Mouse (Mus musculus) kidney, embryonic 14.5 days (tissue): ENCODE measurements at regions not wholly inside any gene's neighbourhood (a gene's known extent, or its start where the extent isn't known, plus 50 kb on each side); places are given as distances from the start of the nearest gene placed in this dataset.

Experiments
- ATAC-seq: fragments of 200-750 bp; cut with Nextera tagmentation; 2 replicates; pipeline ENCODE4 v1.8.0; 2017; ENCODE audit warnings: moderate number of reproducible peaks, mild to moderate bottlenecking, moderate TSS enrichment, moderate library complexity; ENCODE audit not compliant: low FRiP score, low TSS enrichment
- H3K27ac ChIP-seq: fragments of 300-500 bp; sonication (generic); 2 replicates; pipeline ENCODE4 v1.5.1; 2014; ENCODE audit warnings: low read depth, mild to moderate bottlenecking, low read length, moderate library complexity, mixed read lengths
- H3K27me3 ChIP-seq: fragments of 300-500 bp; sonication (generic); 2 replicates; pipeline ENCODE4 v1.6.1; 2014; ENCODE audit warnings: mild to moderate bottlenecking, low read length; ENCODE audit not compliant: control insufficient read depth, insufficient read depth
- H3K36me3 ChIP-seq: fragments of 300-500 bp; sonication (generic); 2 replicates; pipeline ENCODE4 v1.6.1; 2014; ENCODE audit warnings: low read length, mixed read lengths; ENCODE audit not compliant: control insufficient read depth, insufficient read depth
- H3K4me1 ChIP-seq: fragments of 300-500 bp; sonication (generic); 2 replicates; pipeline ENCODE4 v1.6.1; 2014; ENCODE audit warnings: low read length, mixed read lengths; ENCODE audit not compliant: control insufficient read depth, insufficient read depth
- H3K4me2 ChIP-seq: fragments of 300-500 bp; sonication (generic); replicated peaks from 2 replicates; pipeline ENCODE4 v1.6.1; 2014; ENCODE audit warnings: low read depth, mild to moderate bottlenecking, low read length
- H3K4me3 ChIP-seq: fragments of 300-500 bp; sonication (generic); 2 replicates; pipeline ENCODE4 v1.5.1; 2014; ENCODE audit warnings: mild to moderate bottlenecking, low read length
- H3K9ac ChIP-seq: fragments of 300-500 bp; sonication (generic); 2 replicates; pipeline ENCODE4 v1.6.1; 2014; ENCODE audit warnings: low read depth, mild to moderate bottlenecking, low read length, moderate library complexity
- H3K9me3 ChIP-seq: fragments of 300-500 bp; sonication (generic); 2 replicates; pipeline ENCODE4 v1.6.1; 2016; ENCODE audit warnings: low read length; ENCODE audit not compliant: control insufficient read depth
- WGBS: fragments of 180-500 bp; shearing (Covaris S2); extraction: QIAGEN DNeasy Blood & Tissue Kit; methylation state at CpG from one replicate; pipeline ENCODE4 v1.1.7; 2014; 5-methylcytosine and 5-hydroxymethylcytosine counted together

DNA sequence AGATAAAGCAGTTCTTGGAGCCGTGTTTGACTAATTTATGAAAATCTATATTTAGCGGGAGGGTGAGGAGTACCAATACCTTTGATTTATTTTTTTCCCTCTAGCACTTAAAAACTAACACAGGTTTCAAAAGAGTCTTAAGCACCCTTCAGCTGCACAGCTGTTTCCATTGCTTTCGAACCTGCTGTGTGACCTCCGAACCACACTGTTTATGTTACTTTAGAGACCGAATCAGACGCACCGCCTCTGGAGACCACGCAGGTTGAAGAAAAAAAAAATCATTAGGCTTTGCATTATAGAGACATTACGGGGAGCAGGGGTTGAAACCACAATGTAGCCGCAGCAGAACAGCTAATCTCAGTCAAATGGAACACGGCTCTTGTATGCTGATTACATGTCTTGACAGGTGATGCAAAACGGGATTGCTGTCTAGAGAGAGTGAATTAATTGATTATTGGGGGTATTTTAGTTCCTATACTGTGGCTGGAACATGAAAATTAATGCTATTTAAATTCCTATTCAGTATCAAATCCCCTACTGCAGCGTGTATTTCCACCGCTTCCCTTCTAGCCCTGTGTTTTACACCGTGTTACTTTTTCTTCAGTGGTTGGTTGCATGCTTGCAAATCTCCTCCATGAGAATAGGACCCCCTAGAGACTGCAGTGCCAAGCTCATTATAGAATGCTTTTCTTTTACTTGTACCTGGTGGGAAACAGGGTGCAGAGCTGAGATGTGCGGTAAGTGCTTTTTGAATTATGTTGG is 169.0 kb upstream of the C9orf72 start:
- Histone ChIP-seq H3K9ac (no peak overlapping the region), H3K9me3 (no peaks in the 10 kb centered on the region), H3K27me3 (no peaks in the 10 kb centered on the region), H3K27ac (no peak overlapping the region), H3K4me1 (0 out of 2 replicates have a peak, but pooled peaks cover 2% of the 10 kb centered on the region), H3K36me3 (no peaks in the 10 kb centered on the region), H3K4me2 (no peak overlapping the region), H3K4me3 (no peak overlapping the region)
- no peak for ATAC-seq
- WGBS, result 53% methylated on average over 16 of the region's 16 CpGs

DNA sequence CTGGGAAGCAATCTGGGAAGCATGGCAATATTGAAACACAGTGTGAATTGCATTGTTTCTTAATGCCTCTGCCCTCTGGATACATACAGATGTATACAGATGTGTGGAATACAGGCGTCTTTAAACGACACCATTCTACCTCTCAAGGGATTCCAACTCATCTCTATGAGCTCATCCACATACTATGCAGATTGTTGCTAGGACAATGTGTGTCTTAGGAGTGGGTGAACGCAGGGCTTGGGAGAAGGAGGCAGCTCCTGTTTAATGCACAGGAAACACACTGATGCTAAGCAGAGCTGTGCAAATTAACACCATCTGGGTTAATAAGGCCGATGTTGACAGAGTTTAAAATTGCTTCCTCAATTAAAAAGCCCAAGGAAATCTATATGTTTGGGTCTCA is 149.8 kb upstream of the C9orf72 start:
- no peak overlapping the region for H3K9ac ChIP-seq
- 78% methylated on average over 4 of the region's 4 CpGs for WGBS
- no peaks in the 10 kb centered on the region for H3K27me3 ChIP-seq
- peaks cover 3% of the 10 kb centered on the region; the same call in 1 of the 2 replicates for H3K9me3 ChIP-seq
- H3K4me1 ChIP-seq, result no peaks in the 10 kb centered on the region
- H3K27ac ChIP-seq, result no peak overlapping the region
- no peak for ATAC-seq
- H3K4me3 ChIP-seq, result no peak overlapping the region
- no peaks in the 10 kb centered on the region for H3K36me3 ChIP-seq
- H3K4me2 ChIP-seq, result no peak overlapping the region

DNA sequence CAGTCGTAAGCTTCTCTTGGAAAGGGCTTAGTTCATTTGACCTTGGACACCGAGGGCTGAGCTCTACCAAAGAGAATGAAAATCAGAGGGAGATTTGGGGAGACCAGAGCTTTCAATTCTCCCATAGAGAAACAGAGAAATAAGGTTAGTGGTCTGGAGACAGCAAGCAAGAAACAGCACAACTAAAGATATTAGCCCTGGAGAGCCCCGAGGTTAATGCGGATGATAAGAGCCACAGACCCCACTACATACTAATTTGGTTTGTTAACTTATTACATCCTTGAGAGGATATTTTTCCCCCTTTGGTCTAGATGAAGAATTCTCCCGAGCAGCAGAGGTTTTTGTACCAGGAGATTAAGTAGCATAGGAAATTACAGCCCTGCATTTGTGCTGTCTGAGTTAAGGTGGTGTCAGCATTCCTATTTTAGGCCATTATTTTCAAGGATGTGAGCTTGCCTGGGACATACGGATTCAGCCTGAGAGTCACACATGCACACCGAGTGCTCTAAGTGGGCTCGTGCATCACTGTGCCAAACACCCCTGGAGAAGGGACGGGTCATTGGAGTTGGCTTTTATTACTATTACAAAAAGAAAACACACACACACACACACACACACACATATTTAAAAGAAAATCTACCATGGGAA is 147.4 kb upstream of the C9orf72 start:
- H3K4me3 ChIP-seq, result no peak overlapping the region
- H3K4me2 ChIP-seq, result no peak overlapping the region
- 67% methylated on average over 9 of the region's 9 CpGs for WGBS
- H3K27me3 ChIP-seq, result no peaks in the 10 kb centered on the region
- no peak overlapping the region for H3K27ac ChIP-seq
- no peak overlapping the region for H3K9ac ChIP-seq
- H3K36me3 ChIP-seq, result no peaks in the 10 kb centered on the region
- no peaks in the 10 kb centered on the region for H3K4me1 ChIP-seq
- peaks cover 3% of the 10 kb centered on the region; the same call in 1 of the 2 replicates for H3K9me3 ChIP-seq
- no peak for ATAC-seq

GRCm38 (mm10) chr4:35372528-35373212 is 146.7 kb upstream of the C9orf72 start:
- H3K27ac ChIP-seq, result no peak overlapping the region
- H3K9ac ChIP-seq, result no peak overlapping the region
- H3K4me1 ChIP-seq, result no peaks in the 10 kb centered on the region
- peak; percentile 90 for ATAC-seq
- no peaks in the 10 kb centered on the region for H3K36me3 ChIP-seq
- H3K4me3 ChIP-seq, result no peak overlapping the region
- H3K27me3 ChIP-seq, result no peaks in the 10 kb centered on the region
- 25% methylated on average over 8 of the region's 8 CpGs for WGBS
- peaks cover 3% of the 10 kb centered on the region; the same call in 1 of the 2 replicates for H3K9me3 ChIP-seq
- no peak overlapping the region for H3K4me2 ChIP-seq

- H3K9ac ChIP-seq, result no peak overlapping the region
- H3K27ac ChIP-seq, result no peak overlapping the region
- no peak for ATAC-seq
- H3K27me3 ChIP-seq, result no peaks in the 10 kb centered on the region
- no peaks in the 10 kb centered on the region for H3K4me1 ChIP-seq
- H3K4me2 ChIP-seq, result no peak overlapping the region
- H3K36me3 ChIP-seq, result no peaks in the 10 kb centered on the region
- H3K4me3 ChIP-seq, result no peak overlapping the region
- WGBS, result 84% methylated on average over 7 of the region's 7 CpGs
- no peaks in the 10 kb centered on the region for H3K9me3 ChIP-seq
Measured at GRCm38 (mm10) chr4:35364161-35364560, 138.2 kb upstream of the C9orf72 start.

GRCm38 (mm10) chr4:35362176-35362575 is 136.2 kb upstream of the C9orf72 start:
- Histone ChIP-seq H3K4me2 (no peak overlapping the region), H3K27me3 (no peaks in the 10 kb centered on the region), H3K9me3 (no peaks in the 10 kb centered on the region), H3K4me3 (no peak overlapping the region), H3K36me3 (no peaks in the 10 kb centered on the region), H3K27ac (no peak overlapping the region), H3K9ac (no peak overlapping the region), H3K4me1 (no peaks in the 10 kb centered on the region)
- WGBS, result 76% methylated on average over 3 of the region's 3 CpGs
- no peak for ATAC-seq

GRCm38 (mm10) chr4:35359376-35359775 is 133.4 kb upstream of the C9orf72 start:
- no peak overlapping the region for H3K9ac ChIP-seq
- no peaks in the 10 kb centered on the region for H3K9me3 ChIP-seq
- H3K27me3 ChIP-seq, result no peaks in the 10 kb centered on the region
- H3K4me1 ChIP-seq, result no peaks in the 10 kb centered on the region
- no peak overlapping the region for H3K27ac ChIP-seq
- 88% methylated on average over 3 of the region's 3 CpGs for WGBS
- no peak overlapping the region for H3K4me2 ChIP-seq
- ATAC-seq, result no peak
- no peak overlapping the region for H3K4me3 ChIP-seq
- H3K36me3 ChIP-seq, result no peaks in the 10 kb centered on the region

GRCm38 (mm10) chr4:35356904-35357563 is 131.1 kb upstream of the C9orf72 start:
- Histone ChIP-seq H3K27me3 (no peaks in the 10 kb centered on the region), H3K4me2 (no peak overlapping the region), H3K4me3 (no peak overlapping the region), H3K27ac (no peak overlapping the region), H3K36me3 (no peaks in the 10 kb centered on the region), H3K9me3 (no peaks in the 10 kb centered on the region), H3K4me1 (no peaks in the 10 kb centered on the region), H3K9ac (no peak overlapping the region)
- 63% methylated on average over 12 of the region's 12 CpGs for WGBS
- ATAC-seq, result no peak
